Mouse (Mus musculus): Measurements from ENCODE around the gene Zbtb16. TPM values are rescaled to one million over a fixed set of nuclear protein-coding genes. Genes with fewer than 3 reads are reported as not detected.

Zbtb16 gene
- 19.3 and 24.2 TPM in 2 replicates for total RNA-seq (2014; rRNA removed)
- 5.3 and 7.2 TPM in 2 replicates for polyA plus RNA-seq (2012; rRNA removed)

GRCm38 (mm10) chr9:48835631-48836565, at the start of gene Zbtb16:
Gene Zbtb16 (minus strand): TSS chr9:48836222.
- peaks cover 41% of the 10 kb centered on the region for H3K79me2 ChIP-seq (ENCODE audit: control insufficient read depth, insufficient read depth, low read length)
- H3K36me3 ChIP-seq (ENCODE audit: control insufficient read depth, insufficient read depth, low read length) = peaks cover 14% of the 10 kb centered on the region
- peak within 1 kb of the TSS; percentile 74 for H3K4me3 ChIP-seq (ENCODE audit: insufficient read depth, low read depth, low read length)
- peak; percentile 72 for TF ChIP-seq CTCF (IDR thresholded peaks at IDR 0.05; ENCODE audit: low read depth, low read length)
- peak; percentile 75; the same call in 1 of the 2 replicates for TF ChIP-seq POLR2A (IDR thresholded peaks at IDR 0.05; ENCODE audit: extremely low read depth, insufficient read depth, low read length)
- no peaks in the 10 kb centered on the region for H3K27me3 ChIP-seq (ENCODE audit: control insufficient read depth, insufficient read depth, low read length)
- peaks cover 10% of the 10 kb centered on the region; the same call in 1 of the 2 replicates for H3K4me1 ChIP-seq (ENCODE audit: control insufficient read depth, insufficient read depth, low read length)
- H3K27ac ChIP-seq (replicated peaks; ENCODE audit: insufficient read depth, low read depth, low read length) = peak within 1 kb of the TSS; percentile 95
- under 1% methylated on average over 68 of the region's 78 CpGs for WGBS
- peak within 1 kb of the TSS; percentile 97 for H3K9ac ChIP-seq (ENCODE audit: low read depth, low read length)
- DNase-seq (ENCODE audit: extremely low read depth, low read depth, low spot score) = peak; percentile 77

- no peak for DNase-seq (ENCODE audit: extremely low read depth, low read depth, low spot score)
- Histone ChIP-seq H3K4me3 (ENCODE audit: insufficient read depth, low read depth, low read length) (no peak overlapping the region), H3K4me1 (ENCODE audit: control insufficient read depth, insufficient read depth, low read length) (no peaks in the 10 kb centered on the region), H3K27me3 (ENCODE audit: control insufficient read depth, insufficient read depth, low read length) (no peaks in the 10 kb centered on the region), H3K79me2 (ENCODE audit: control insufficient read depth, insufficient read depth, low read length) (no peaks in the 10 kb centered on the region), H3K9ac (ENCODE audit: low read depth, low read length) (no peak overlapping the region), H3K27ac (replicated peaks; ENCODE audit: insufficient read depth, low read depth, low read length) (no peak overlapping the region), H3K36me3 (ENCODE audit: control insufficient read depth, insufficient read depth, low read length) (no peaks in the 10 kb centered on the region)
- 87% methylated on average over 8 of the region's 8 CpGs for WGBS
- TF ChIP-seq CTCF (IDR thresholded peaks at IDR 0.05; ENCODE audit: low read depth, low read length) (no peak), POLR2A (IDR thresholded peaks at IDR 0.05; ENCODE audit: extremely low read depth, insufficient read depth, low read length) (no peak)
Measured at GRCm38 (mm10) chr9:48872896-48873295, 36.9 kb upstream of the Zbtb16 start.

DNA sequence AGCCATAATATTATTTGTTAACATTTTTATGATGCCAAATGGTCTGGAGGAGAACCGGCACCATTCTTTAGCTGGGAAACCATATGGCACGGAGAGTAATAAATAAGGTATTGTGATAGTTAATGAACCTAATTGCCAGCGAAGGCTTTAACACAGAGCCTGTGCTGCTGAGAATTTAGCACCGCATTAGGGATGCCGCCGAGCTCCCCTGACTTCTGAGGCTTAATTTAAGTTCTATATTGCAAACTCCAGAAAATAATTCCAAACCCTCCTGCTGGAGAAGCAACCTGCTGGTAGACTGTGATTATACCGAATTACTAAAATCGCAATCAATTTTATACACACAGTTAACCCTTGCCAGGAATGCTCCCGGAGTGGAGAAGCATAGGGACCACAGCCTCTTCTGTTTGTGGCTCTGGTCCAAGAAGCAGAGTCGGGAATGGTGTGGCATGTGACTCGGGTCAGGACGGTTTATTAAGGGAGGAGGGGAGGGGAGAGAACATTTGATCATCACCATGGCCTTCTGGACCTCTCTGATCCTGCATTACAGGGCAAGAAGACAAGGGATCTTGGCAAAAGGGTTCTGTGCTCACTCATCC, 30.6 kb upstream of the Zbtb16 start:
- no peaks in the 10 kb centered on the region for H3K4me1 ChIP-seq (ENCODE audit: control insufficient read depth, insufficient read depth, low read length)

GRCm38 (mm10) chr9:48865235-48865634, 29.2 kb upstream of the Zbtb16 start:
- no peak overlapping the region for H3K27ac ChIP-seq (replicated peaks; ENCODE audit: insufficient read depth, low read depth, low read length)
- H3K9ac ChIP-seq (ENCODE audit: low read depth, low read length) = no peak overlapping the region
- TF ChIP-seq CTCF (IDR thresholded peaks at IDR 0.05; ENCODE audit: low read depth, low read length) = no peak
- TF ChIP-seq POLR2A (IDR thresholded peaks at IDR 0.05; ENCODE audit: extremely low read depth, insufficient read depth, low read length) = no peak
- H3K27me3 ChIP-seq (ENCODE audit: control insufficient read depth, insufficient read depth, low read length) = no peaks in the 10 kb centered on the region
- WGBS = 51% methylated on average over 9 of the region's 9 CpGs
- DNase-seq (ENCODE audit: extremely low read depth, low read depth, low spot score) = no peak
- H3K4me1 ChIP-seq (ENCODE audit: control insufficient read depth, insufficient read depth, low read length) = no peaks in the 10 kb centered on the region
- no peaks in the 10 kb centered on the region for H3K79me2 ChIP-seq (ENCODE audit: control insufficient read depth, insufficient read depth, low read length)
- H3K4me3 ChIP-seq (ENCODE audit: insufficient read depth, low read depth, low read length) = no peak overlapping the region
- no peaks in the 10 kb centered on the region for H3K36me3 ChIP-seq (ENCODE audit: control insufficient read depth, insufficient read depth, low read length)

More for the DNA sequence above, 30.6 kb upstream of the Zbtb16 start:
- WGBS = 75% methylated on average over 12 of the region's 12 CpGs
- DNase-seq (ENCODE audit: extremely low read depth, low read depth, low spot score) = no peak
- no peaks in the 10 kb centered on the region for H3K27me3 ChIP-seq (ENCODE audit: control insufficient read depth, insufficient read depth, low read length)
- H3K9ac ChIP-seq (ENCODE audit: low read depth, low read length) = no peak overlapping the region
- TF ChIP-seq POLR2A (IDR thresholded peaks at IDR 0.05; ENCODE audit: extremely low read depth, insufficient read depth, low read length) (no peak), CTCF (IDR thresholded peaks at IDR 0.05; ENCODE audit: low read depth, low read length) (no peak)
- H3K4me3 ChIP-seq (ENCODE audit: insufficient read depth, low read depth, low read length) = no peak overlapping the region
- no peaks in the 10 kb centered on the region for H3K79me2 ChIP-seq (ENCODE audit: control insufficient read depth, insufficient read depth, low read length)
- no peak overlapping the region for H3K27ac ChIP-seq (replicated peaks; ENCODE audit: insufficient read depth, low read depth, low read length)
- H3K36me3 ChIP-seq (ENCODE audit: control insufficient read depth, insufficient read depth, low read length) = no peaks in the 10 kb centered on the region

DNA sequence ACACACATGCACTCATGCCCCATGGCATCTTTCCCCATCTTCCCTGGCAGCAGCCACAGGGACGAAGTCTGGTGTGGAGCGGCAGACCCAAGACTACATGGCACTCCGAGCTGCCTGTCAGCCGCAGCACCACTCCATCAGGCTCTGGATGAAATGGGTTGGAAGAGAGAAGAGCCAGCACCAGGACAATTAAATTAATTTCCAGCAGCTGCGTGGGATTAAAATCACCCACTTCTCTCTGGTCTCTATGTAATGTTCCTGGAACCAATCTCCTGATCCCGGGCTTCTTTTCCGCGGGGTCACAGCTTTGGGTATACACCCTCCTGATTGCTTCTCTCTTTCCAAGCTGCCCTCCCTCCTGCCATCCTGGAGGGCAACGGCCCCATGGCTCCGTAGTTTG, 25.5 kb upstream of the Zbtb16 start:
- no peak overlapping the region for H3K9ac ChIP-seq (ENCODE audit: low read depth, low read length)
- no peak overlapping the region for H3K27ac ChIP-seq (replicated peaks; ENCODE audit: insufficient read depth, low read depth, low read length)
- no peaks in the 10 kb centered on the region for H3K79me2 ChIP-seq (ENCODE audit: control insufficient read depth, insufficient read depth, low read length)
- no peaks in the 10 kb centered on the region for H3K27me3 ChIP-seq (ENCODE audit: control insufficient read depth, insufficient read depth, low read length)
- no peaks in the 10 kb centered on the region; the same call in 1 of the 2 replicates for H3K4me1 ChIP-seq (ENCODE audit: control insufficient read depth, insufficient read depth, low read length)
- TF ChIP-seq CTCF (IDR thresholded peaks at IDR 0.05; ENCODE audit: low read depth, low read length) (no peak), POLR2A (IDR thresholded peaks at IDR 0.05; ENCODE audit: extremely low read depth, insufficient read depth, low read length) (no peak)
- no peak overlapping the region for H3K4me3 ChIP-seq (ENCODE audit: insufficient read depth, low read depth, low read length)
- WGBS = 88% methylated on average over 10 of the region's 10 CpGs
- DNase-seq (ENCODE audit: extremely low read depth, low read depth, low spot score) = no peak
- no peaks in the 10 kb centered on the region for H3K36me3 ChIP-seq (ENCODE audit: control insufficient read depth, insufficient read depth, low read length)
